Mouse (Mus musculus) liver, adult (tissue): ENCODE results near the gene Cdc42ep2.

Source experiments
- GATA4 ChIP-seq: IDR thresholded peaks from 2 replicates; pipeline ENCODE4 v1.6.1; 2014; ENCODE audit warnings: mild to moderate bottlenecking, low read length; ENCODE audit not compliant: insufficient replicate concordance

Gene Cdc42ep2

GRCm38 (mm10) chr19:5929634-5930596, 5.3 kb upstream of the Cdc42ep2 start:
- peak; percentile 21; the same call in 1 of the 2 replicates for TF ChIP-seq GATA4

GRCm38 (mm10) chr19:5928546-5928945, 3.9 kb upstream of the Cdc42ep2 start:
- TF ChIP-seq GATA4 = no peak

GRCm38 (mm10) chr19:5928104-5928503, 3.5 kb upstream of the Cdc42ep2 start:
- TF ChIP-seq GATA4 = no peak

GRCm38 (mm10) chr19:5927532-5927931, 2.9 kb upstream of the Cdc42ep2 start:
- no peak for TF ChIP-seq GATA4

- no peak for TF ChIP-seq GATA4
Observed at GRCm38 (mm10) chr19:5927026-5927425, 2.4 kb upstream of the Cdc42ep2 start.

- no peak for TF ChIP-seq GATA4
Observed at GRCm38 (mm10) chr19:5925311-5925855, 767 bp upstream of the Cdc42ep2 start.

GRCm38 (mm10) chr19:5923990-5924712, 465 bp downstream of the Cdc42ep2 start:
- no peak for TF ChIP-seq GATA4

GRCm38 (mm10) chr19:5922963-5923362, 1.7 kb downstream of the Cdc42ep2 start:
- TF ChIP-seq GATA4 = no peak

- no peak; the same call in 1 of the 2 replicates for TF ChIP-seq GATA4
Observed at GRCm38 (mm10) chr19:5922119-5922942, 2.3 kb downstream of the Cdc42ep2 start.

GRCm38 (mm10) chr19:5921715-5922114, 2.9 kb downstream of the Cdc42ep2 start:
- TF ChIP-seq GATA4 = no peak; the same call in 1 of the 2 replicates

GRCm38 (mm10) chr19:5913007-5913719, 11.5 kb downstream of the Cdc42ep2 start, which contains the start of gene Dpf2:
Gene Dpf2 (minus strand): TSS chr19:5913010.
- no peak; the same call in 1 of the 2 replicates for TF ChIP-seq GATA4

GRCm38 (mm10) chr19:5912103-5913006, 12.3 kb downstream of the Cdc42ep2 start:
- peak; percentile 25; the same call in 1 of the 2 replicates for TF ChIP-seq GATA4
